Mouse (Mus musculus) embryo, embryonic 10 days (tissue): ENCODE measurements around the gene Capn12.
A peak's percentile ranks its signal among the peaks of the same experiment; 100 is the strongest.

Source experiments
- DNase-seq: peaks from one replicate; pipeline ENCODE4 v3.0.0-alpha.2; 2015; ENCODE audit warnings: low spot score

The Capn12 gene

GRCm38 (mm10) chr7:28921178-28921577 lies 40.0 kb downstream of the Capn12 start:
- no peak for DNase-seq

- DNase-seq, result no peak
These were observed 40.7 kb downstream of the Capn12 start for GRCm38 (mm10) chr7:28921722-28922465.

GRCm38 (mm10) chr7:28922606-28923005 lies 41.4 kb downstream of the Capn12 start:
- no peak for DNase-seq

GRCm38 (mm10) chr7:28923865-28924291 lies 42.7 kb downstream of the Capn12 start:
- peak; percentile 74 for DNase-seq

- no peak for DNase-seq
These were observed 43.6 kb downstream of the Capn12 start for GRCm38 (mm10) chr7:28924802-28925201.

- peak; percentile 58 for DNase-seq
These were observed 44.1 kb downstream of the Capn12 start for GRCm38 (mm10) chr7:28925317-28925716.

GRCm38 (mm10) chr7:28926172-28926571 lies 45.0 kb downstream of the Capn12 start:
- no peak for DNase-seq

- DNase-seq, result no peak
These were observed 48.2 kb downstream of the Capn12 start for GRCm38 (mm10) chr7:28929381-28929780.

- DNase-seq, result no peak
These were observed 49.3 kb downstream of the Capn12 start for GRCm38 (mm10) chr7:28930320-28931031.

GRCm38 (mm10) chr7:28931032-28931694 lies 49.9 kb downstream of the Capn12 start:
- no peak for DNase-seq

GRCm38 (mm10) chr7:28931695-28932039 lies 50.4 kb downstream of the Capn12 start:
- DNase-seq, result no peak

GRCm38 (mm10) chr7:28932421-28933041 lies 51.3 kb downstream of the Capn12 start:
- no peak for DNase-seq

- no peak for DNase-seq
These were observed 52.6 kb downstream of the Capn12 start for GRCm38 (mm10) chr7:28933825-28934224.

- DNase-seq, result no peak
These were observed 55.6 kb downstream of the Capn12 start for GRCm38 (mm10) chr7:28936787-28937186.

- DNase-seq, result no peak
These were observed 57.4 kb downstream of the Capn12 start for GRCm38 (mm10) chr7:28938654-28939053.

- no peak for DNase-seq
These were observed 58.4 kb downstream of the Capn12 start for GRCm38 (mm10) chr7:28939418-28940183.

- DNase-seq, result no peak
These were observed 59.9 kb downstream of the Capn12 start for GRCm38 (mm10) chr7:28941129-28941528.

GRCm38 (mm10) chr7:28941542-28941941 lies 60.3 kb downstream of the Capn12 start:
- DNase-seq, result no peak
